Mouse (Mus musculus) R1 (cell line): ENCODE measurements around the gene Cactin.
A peak's percentile ranks its signal among the peaks of the same experiment; 100 is the strongest.

Experiments used
- DNase-seq: peaks from one replicate; pipeline ENCODE4 v3.0.0-alpha.2; 2018; ENCODE audit warnings: low read depth, low spot score

Gene Cactin

DNA sequence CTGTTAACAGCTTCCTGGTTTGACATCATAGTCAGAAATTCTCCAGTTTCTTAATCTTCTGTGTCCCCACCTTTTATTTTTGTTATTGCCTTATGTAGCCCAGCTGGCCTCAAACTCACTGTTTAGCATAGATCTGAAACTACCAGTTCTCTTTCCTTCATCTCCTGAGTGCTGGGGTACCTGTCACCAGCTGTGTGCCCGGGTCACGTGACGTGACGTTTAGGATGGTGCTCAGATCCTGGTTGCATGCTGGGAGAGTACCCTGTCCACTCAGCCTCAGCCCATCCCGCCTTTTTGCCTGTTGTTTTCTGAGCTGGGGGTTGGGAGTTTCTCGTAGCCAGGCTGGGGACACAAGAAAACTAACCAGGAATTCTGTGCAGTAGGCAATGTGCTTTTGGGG is 23.7 kb upstream of the Cactin start:
- no peak for DNase-seq

DNA sequence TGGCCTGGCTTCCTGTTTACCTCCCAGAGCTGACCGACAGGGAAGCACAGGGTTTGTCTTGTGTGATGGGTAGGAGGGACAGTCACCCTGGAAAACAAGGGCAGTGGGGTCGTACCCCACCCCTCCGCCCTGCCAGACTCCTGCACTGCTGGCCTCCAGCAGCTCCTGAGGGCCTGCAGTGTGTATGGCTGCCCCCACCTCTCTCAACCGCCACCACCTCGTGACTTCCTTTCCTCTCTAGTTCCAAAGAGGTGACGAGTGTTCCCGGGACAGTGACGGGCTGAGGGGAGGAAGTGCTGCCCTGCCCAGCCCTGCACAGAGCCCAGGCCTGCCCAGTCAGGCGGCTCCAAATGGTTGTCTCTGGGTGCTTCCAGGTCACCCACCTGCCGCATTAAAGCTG is 23.1 kb upstream of the Cactin start:
- DNase-seq: no peak

GRCm38 (mm10) chr10:81298369-81299100 is 22.4 kb upstream of the Cactin start:
- no peak for DNase-seq

DNA sequence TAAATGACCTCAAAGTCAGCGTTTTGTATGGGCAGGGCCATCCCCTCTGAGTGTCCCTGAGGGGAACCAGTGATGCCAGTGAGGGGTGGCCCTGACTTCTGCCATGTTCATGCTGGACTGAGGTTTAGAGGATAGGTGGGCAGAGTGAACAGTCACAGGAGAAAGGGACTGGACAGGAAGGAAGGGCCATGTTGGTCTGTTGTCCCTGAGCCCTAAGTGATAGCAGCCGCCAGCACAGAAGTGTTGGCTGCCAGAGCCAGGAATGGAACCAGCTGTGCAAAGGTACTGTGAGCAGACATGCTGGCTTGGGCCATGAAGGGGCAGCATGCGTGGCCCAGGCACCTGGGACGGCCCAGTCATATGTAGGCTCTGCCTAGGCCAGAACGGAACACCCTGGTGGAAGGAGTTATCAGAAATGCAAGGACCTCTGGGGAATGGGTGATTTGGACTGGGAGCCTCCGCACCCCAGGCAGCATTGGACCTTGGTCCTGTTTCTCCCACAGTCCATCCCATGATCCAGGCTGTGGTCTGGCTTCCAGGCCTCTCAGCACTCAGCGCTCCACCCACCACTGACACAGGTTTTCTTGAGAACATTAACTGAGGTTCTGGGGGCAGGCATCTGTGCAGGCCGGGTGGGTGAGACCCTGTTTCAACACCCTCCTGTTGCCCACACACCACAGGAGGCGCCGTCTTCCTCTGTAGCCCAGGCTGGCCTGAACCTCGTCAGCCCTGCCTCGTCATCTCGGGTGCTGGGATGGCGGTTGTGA is 21.1 kb upstream of the Cactin start:
- DNase-seq: no peak

- no peak for DNase-seq
Observed at GRCm38 (mm10) chr10:81300352-81300907, 20.5 kb upstream of the Cactin start.

DNA sequence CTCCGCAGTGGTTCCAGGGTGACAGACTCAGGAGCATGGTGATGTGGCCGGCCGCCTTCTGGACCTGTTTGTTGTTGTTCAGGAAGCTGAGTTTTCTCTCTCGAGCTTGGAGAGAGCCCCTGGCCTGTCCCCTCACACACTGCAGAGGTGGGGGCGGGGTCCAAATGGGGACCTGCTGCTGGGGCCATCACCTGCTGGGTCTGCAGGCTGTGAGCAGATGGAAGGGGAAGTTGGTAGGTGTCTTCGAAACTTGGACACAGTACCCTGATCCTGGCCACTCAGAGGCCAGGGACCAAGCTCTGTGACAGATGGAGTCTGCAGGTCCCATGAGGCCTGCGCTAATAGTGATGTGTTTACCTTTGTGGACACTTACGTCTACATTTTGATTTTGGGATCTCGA is 19.6 kb upstream of the Cactin start:
- no peak for DNase-seq

DNA sequence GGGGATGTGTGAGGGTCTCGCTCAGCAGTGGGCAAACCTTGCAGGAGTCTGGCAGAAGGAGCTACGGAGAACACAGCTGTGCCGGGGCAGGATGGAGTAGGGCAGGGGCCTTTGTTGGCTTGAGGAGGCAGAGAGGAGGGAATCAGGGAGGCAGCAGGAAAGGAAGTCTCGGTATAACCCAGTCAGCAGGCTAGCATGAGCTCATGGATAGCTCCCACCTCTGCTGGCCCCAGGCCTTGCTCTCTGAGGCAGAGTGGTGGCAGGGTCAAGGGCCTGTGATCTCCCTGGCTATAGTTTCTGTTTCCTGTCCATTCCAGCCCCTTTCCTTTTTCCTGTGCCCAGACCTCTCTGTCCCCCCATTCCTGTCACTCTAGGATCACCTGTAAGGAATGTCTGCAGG is 18.6 kb upstream of the Cactin start:
- no peak for DNase-seq

- DNase-seq: no peak
Observed at GRCm38 (mm10) chr10:81302781-81303218, 18.1 kb upstream of the Cactin start.

DNA sequence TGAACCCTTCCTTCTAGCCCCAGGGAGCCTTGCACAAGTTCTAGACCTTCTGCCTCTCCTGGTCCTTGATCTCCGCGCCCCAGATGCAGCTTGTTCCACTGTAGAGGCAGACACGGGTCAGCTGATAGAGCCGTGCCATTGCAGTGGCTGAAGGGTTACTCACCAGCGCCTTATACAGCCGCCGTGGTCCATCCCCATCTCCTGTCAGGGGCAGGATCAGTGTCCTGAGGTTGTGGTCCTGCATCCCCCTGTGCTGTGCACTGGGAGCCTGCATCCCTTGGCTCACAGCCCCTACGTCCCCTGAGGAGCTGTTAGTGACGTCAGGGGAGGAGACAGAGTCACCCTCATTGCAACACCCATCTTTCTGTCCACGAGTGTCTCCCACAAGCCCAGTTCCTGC is 17.6 kb upstream of the Cactin start:
- no peak for DNase-seq

GRCm38 (mm10) chr10:81303761-81304160 is 17.1 kb upstream of the Cactin start:
- no peak for DNase-seq

- peak; percentile 78 for DNase-seq
Observed at GRCm38 (mm10) chr10:81304597-81305238, 16.2 kb upstream of the Cactin start.

- DNase-seq: no peak
Observed at GRCm38 (mm10) chr10:81305663-81306062, 15.2 kb upstream of the Cactin start.

DNA sequence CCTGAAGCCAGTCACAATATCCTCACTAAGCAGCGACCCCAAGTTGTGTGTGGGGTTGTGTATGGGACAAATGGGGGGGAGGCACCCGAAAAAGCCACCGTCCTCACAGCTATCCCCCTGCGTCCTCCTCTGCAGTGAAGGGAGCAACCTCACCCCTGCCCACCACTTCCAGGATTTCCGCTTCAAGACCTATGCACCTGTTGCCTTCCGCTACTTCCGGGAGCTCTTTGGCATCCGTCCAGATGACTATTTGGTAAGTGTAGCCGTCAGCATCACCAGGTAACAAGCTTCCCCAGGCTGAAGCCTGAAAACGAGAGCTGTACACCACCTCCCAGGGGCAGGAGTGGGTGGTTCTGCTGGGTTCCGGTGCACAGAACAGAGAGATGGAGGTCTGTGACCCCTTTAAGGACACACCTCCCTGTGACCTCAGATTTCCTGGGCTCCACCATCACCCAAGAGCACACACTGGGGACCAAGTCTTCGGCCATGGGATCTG is 14.7 kb upstream of the Cactin start:
- no peak for DNase-seq

- DNase-seq: peak; percentile 52
Observed at GRCm38 (mm10) chr10:81306837-81307682, 13.8 kb upstream of the Cactin start.

DNA sequence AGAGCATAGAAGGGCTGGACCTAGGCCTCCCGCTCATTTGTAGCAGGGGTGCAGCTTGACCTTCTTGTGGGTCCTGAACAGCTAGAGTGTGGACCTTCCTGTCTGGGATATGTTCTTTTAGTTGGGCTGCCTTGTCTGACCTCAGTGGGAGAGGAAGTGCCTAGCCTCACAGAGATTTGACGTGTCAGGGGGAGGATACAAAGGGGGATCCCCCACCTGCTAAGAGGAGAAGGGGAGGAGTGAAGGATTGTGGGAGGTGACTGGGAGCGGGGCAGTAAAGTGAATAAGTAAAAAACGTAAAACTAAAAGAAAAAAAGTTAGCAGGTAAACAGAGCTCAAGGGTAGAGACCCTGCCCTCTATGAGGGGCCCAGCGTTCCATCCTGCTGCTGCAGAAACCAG is 11.3 kb upstream of the Cactin start:
- no peak for DNase-seq

GRCm38 (mm10) chr10:81313581-81313980 is 7.3 kb upstream of the Cactin start:
- DNase-seq: no peak

DNA sequence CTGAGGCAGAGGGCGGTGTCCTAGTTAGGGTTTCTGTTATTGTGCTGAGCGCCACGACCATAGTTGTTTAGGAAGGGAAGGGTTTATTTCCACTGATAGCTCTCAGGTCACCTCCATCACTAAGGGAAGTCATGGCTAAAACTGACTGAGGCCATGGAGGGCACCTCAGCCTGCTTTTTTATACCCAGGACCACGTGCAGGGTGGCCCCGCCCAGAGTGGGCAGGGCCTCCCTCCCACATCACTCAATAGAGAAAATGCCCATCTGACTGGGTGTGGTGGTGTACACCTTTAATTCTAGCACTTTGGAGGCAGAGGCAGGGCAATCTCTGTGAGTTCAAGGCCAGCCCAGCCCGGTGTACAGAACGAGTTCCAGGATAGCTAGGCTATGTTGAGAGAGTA is 6.7 kb upstream of the Cactin start:
- DNase-seq: peak; percentile 46

- no peak for DNase-seq
Observed at GRCm38 (mm10) chr10:81315587-81315986, 5.3 kb upstream of the Cactin start.

GRCm38 (mm10) chr10:81316338-81317060 is 4.4 kb upstream of the Cactin start:
- DNase-seq: no peak

DNA sequence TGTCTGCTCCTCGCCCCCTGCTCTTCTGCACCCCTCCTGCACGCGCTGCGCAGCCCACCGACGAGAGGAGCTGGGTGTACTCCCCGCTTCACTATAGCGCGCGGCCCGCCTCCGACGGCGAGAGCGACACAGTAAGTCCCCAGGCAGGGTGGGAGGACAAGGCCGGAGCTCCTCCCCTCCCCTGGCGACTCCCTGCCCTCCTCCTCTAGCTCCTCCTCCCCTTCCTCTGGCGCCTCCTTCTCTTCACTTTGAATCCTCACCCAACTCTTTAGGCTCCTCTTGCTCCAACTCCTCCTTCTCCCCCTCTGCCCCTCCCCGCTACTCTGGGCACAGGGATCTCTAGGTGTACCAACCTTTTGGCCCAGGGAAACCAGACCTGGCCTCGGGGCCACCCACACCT is 3.6 kb upstream of the Cactin start:
- DNase-seq: peak; percentile 94
